Mouse (Mus musculus) T-cell, adult 2 months (primary cell): ENCODE measurements around the gene Skida1.

Source experiments
- DNase-seq: peaks from one replicate; pipeline ENCODE4 v3.0.0; 2022; ENCODE audit warnings: low spot score

The Skida1 gene

DNA sequence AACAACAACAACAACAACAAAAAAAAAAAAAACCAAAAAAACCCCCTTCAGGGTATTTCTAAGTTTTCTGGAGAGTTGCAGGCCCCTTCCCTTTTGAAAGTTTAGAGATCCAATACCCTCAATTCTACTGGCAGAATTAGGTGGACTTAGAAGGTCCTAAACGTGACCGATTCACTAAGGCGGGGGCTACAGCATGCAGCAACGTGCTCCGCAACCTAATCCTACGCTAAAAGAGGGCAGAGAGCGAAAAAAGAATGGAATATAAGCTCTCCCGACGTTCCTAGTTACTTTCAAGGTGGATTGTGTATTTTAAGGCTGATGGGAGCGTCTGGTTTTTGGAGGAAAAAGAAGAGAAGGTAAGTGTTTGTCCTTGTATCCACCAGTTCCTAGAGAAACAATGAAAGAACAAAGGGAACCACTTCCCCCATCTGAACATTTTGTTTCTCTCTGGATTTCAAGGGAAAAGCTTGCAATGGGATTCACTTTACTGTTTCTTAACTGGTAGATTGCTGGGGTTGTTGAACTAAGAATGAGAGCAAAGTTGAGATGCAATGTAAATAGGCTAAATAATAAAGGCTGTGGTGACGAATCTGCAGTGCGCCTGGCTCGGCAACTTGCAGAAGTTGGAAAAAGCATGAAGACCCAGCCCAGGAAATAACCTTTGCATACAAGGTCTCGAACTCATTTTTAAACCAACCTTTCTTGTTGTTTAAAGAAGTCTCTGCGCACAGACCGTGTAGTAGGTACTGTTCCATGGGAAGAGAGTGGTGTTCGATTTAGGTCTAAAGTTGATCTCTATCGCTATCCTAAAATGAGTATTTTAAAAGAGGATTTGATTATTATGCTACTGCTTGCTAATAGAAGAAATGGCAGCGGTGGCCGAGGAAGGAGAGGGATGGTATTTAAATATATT, 6.4 kb upstream of the Skida1 start, which contains the start of gene Mllt10:
Gene Mllt10, plus strand, starts transcription at position 222 of the 913 bp plus-strand sequence.
- DNase-seq, result no peak

DNA sequence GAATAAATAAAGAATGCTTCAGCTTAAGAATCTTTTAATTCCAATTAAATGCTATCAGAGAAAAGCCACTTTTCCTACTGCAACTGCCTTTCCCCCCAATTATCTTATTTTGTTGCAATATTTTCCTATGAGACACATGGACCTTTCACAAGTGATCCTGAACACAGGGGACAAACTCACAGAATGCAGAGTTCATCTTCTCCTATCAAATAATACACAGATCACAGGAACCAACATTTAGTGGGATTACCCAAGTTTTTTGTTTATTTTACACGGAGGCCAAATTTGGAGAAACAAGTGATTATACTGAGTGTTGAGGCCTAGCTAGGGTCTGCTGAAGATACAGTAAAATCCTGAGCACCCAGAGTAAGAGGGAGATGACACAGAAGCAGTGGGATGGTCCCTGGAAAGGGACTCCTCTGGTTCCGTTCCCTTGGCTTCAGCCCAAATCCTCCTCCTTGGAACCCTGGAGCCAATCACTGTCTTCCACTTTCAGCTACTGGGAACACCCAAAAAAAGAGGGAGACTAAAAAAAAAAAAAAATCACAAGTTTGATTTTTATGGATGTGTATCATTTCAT, 5.2 kb upstream of the Skida1 start:
- no peak for DNase-seq

- DNase-seq, result no peak
Measured at GRCm38 (mm10) chr2:18053243-18053950, 4.5 kb upstream of the Skida1 start.

DNA sequence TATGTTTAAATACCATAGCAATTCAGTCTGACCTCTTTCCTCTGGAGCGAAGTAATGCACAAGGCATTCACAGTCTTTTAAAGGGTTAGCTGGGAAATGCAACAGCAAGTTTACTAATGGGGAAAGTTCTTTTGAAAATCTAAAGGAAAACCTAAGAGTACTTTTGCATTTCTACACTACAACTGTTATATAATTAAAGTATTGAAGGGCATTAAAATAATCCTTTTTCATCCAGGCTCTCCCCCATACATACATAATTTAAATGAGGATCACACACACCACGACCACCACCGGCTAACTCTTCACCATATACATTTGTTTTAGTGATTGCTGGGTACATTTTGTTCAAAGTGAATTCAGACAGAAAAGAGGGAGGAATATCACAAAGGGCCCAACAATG, 3.7 kb upstream of the Skida1 start:
- DNase-seq, result no peak

- no peak for DNase-seq
Measured at GRCm38 (mm10) chr2:18051831-18052170, 3.0 kb upstream of the Skida1 start.

DNA sequence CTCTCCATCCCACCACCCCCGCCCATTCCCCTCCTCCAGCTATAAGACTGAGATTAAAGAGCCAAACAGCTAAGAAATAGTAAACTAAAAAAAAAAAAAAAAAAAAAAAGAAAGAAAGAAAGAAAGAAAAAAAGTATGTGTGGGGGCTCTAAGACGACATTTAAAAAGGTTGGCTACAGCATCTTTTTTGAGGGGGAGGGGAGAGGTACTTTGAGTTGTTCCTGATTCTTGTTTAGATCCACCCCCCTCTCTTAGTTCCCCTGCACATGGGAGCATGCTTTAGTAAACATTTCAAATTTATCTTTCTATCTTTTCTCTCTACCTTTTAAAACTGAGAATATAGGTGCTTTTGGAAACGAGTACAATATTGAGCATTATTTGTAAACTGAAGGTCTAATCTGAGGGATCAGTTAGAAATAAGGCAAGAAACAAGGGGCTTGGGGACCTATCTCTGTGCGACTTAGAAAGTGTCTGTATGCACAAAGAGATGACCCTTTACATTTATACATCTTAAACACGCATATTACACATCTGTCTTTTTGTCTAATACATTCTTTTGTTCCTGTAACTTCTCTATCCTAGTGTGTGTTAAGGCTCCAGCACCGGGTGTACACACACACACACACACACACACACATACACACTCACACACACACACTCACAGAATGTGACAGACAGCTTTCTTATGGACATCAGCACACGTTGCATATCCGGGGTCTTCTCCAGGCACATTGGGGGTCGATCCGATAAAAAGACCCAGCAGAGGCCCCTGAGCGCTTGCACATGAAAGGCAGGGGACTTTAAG, 2.4 kb upstream of the Skida1 start:
- DNase-seq, result no peak

GRCm38 (mm10) chr2:18050541-18050985, 1.7 kb upstream of the Skida1 start:
- no peak for DNase-seq

- no peak for DNase-seq
Measured at GRCm38 (mm10) chr2:18050018-18050417, 1.2 kb upstream of the Skida1 start.

DNA sequence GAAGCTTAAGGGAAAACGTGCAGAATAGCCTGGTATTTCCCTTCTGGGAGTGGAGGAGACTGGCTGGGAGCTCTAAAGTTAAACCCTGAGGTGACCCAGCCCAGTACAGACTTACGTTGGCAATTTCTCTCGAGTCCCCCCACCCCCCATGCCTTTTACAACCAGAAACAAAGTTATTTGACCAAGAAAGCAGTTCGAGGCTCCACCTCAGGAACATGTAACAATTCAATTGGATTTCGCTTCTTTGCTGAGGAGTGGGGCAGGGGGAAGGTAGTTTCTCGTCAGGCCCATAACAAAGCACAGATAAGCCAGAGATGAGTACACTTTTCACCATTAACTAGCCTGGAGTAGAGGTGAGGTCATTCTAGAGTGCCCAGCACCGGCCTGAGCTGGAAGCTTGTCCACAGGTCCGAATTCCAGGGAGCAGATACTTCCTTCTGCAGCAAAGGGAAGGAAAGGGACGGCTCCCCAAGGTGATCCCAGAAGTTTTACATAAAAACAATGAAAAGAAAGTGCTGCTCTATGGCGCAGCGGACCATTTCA, 499 bp upstream of the Skida1 start:
- no peak for DNase-seq

DNA sequence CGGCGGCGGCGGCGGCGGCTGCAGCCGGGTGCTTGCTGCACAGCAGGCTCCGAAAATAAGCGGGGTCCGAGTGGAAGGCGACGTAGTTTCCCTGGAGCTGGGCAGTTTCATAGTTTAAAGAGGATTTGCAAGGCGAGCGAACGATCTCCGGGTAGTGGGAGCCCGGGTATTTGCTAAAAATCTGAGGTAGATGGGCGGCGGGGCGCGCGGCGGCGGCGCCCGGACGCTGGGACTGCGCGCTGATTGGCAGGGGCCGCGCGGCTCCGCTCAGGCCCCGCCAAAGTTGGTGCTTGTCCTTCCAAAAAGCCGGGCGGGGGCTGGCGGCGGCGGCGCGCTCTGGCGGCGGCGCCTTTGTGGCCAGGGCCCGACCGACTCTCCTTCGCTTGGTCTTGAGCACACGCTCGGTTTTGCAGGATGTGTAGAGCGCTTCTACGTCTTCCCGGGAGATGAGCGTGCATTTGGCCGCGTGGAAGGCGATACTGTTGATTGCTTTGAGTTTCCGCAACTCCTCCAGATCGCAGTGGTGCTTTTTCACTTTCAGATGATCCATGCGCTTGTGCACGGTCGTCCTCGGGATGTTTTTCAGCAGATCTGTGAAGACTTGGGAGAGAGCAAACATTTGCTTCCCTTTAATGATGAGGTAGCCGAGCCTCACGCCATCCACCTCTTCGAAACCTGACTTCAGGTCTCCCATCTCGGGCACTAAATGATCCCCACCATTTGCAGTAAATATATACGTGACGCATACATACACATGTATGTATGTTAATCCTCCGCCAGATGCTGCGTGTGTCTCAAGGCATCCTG, 1.0 kb downstream of the Skida1 start:
- DNase-seq, result peak; percentile 18

GRCm38 (mm10) chr2:18046758-18047645, 1.8 kb downstream of the Skida1 start:
- peak; percentile 54 for DNase-seq

- DNase-seq, result no peak
Measured at GRCm38 (mm10) chr2:18046186-18046585, 2.7 kb downstream of the Skida1 start.

GRCm38 (mm10) chr2:18045781-18046181, 3.1 kb downstream of the Skida1 start:
- no peak for DNase-seq

DNA sequence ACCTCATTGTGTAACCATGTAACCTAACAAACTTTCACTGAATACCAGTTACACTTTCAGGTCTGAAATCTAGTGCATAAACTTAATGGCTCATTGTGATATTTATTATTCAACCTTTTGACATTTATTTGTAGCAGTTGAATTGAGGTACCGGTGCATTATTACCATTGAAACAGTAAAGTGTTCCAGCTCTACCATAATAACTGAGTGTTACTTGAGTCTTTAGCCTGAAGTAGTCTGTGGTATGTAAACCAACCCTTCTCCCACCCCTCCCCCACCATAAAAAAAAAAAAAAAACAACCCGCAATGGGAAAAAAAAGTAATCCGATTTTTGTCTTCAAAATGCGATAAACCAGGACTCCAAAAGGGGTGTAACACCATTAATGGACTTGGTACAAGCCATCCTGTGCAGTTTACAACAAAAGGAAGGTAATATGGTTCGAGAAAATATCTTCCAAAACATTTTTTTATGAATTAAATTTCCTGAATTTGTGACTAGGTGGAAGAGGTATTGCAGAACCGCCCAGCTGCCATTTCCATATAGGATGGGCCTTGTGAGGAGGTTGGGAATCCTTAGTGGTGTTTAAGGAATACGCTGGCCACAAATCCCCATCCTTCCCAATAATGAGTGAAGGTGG, 3.6 kb downstream of the Skida1 start:
- DNase-seq, result no peak

DNA sequence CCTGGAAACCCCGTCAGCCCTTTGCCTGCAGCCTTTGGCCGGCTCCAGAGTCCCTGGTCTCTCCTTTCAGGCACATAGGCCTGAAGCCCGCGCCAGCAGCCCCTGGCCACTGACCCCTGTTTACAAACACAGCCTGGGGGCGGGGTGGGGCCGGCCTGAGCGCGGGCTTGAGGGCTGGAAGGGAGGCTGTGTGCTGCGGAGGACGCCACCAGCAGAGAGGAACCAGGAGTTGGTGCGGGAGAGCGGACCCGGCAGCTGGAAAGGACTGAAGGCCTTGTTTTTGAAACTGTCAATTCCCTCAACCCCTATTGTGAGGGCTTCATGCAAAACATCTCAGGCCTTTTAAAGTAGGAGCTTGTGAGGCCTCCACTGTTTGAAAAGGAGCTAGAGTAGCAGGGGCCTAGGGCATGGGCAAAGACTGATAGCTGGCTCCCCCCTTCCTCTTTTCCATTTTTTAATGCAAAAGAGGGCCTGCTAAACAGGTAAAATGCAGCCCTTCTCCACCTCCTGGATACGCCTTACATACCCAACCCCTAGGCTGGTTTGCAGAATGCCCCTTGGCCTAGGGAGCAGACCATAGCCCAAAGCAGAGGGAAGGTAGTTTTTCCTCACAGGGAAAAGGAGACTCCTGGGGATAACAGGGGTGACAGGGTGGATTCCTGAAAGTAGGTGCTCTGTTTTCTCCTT, 7.5 kb downstream of the Skida1 start:
- DNase-seq, result no peak

DNA sequence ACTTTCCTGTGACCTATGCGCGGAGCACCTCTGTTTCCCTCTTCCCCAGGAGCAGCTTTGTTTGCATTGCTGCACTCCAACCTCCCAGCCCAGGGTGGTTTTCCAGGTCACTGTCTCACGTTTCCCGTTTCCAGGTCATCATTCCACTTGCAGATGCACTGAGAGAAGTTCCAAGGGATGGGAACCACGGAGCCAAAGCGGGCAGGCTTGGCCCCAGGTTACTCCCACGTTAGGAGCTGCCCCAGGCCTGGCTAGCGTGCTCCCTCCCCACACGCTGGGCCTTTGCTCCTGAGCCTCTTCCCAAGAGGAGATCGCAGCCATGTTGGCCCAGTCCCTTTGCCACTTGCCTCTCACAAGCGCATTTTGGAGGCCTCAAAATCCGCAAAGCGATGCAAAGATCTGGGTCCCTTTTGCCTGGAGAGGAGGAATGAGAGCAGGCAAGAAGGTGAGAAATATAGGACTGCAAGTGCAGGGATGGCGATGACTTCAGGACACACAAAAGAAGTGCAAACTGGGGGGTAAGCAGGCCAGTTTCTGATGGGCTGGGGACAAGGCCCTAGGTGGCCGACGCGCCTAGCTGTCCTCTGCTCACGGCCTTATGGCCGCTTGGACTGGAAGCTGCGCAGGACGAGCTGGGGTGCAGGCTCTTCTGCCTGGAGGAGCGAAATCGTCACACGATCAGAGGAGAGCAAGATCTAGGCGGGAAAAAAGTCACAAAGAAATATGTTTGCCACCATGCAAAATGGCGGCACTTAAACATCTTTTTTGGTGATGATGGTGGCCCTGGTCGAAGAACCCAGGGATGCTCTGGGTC, 8.3 kb downstream of the Skida1 start:
- no peak for DNase-seq

DNA sequence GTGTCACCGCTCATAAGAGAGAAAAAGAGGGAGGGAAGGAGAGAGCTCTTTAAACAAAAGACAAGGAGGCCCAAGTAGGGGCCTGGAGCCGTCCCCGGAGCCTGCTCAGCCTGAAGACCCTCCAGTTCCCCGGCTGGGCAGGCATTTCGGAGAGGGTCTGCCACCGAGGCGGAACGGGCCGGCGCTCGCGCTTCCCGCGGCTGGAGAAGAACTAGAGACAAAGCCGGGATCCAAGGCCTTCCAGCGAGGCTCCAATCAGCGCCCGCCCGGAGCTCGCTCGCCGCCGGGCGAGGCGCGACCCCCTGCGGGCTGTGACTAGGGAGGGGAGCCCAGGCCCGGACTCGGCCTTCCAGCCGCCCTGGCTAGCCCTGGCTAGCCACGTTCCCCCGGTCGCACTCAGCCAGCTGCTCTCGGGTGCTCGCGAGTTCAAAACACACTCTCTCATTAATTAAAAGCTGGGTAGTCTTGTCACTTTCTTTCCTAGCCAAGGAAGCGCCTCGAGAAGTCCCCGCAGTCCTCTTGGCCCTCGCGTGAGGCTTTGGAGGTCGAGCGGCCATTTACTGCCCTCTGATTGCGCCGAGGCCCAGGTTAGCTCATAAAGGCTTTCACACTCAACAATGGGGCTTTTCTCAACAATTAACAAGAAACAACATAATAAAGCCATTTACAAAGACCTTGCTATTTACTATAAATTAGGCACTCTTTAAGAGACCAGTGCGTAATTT, 9.1 kb downstream of the Skida1 start:
- DNase-seq, result no peak
